Mouse (Mus musculus) layer of hippocampus, adult 9-11 months (tissue): ENCODE measurements around the gene Grb2.
A peak's percentile ranks its signal among the peaks of the same experiment; 100 is the strongest.

ENCODE experiments used
- DNase-seq: peaks from one replicate; pipeline ENCODE4 v3.0.0; 2022

Gene Grb2

GRCm38 (mm10) chr11:115625877-115626276, 82.5 kb downstream of the Grb2 start:
- no peak for DNase-seq

GRCm38 (mm10) chr11:115623487-115624070, 84.8 kb downstream of the Grb2 start:
- DNase-seq, result no peak

GRCm38 (mm10) chr11:115619949-115620348, 88.4 kb downstream of the Grb2 start:
- no peak for DNase-seq

- DNase-seq, result no peak
Observed at GRCm38 (mm10) chr11:115618732-115619516, 89.5 kb downstream of the Grb2 start.

GRCm38 (mm10) chr11:115618001-115618400, 90.4 kb downstream of the Grb2 start:
- no peak for DNase-seq

- no peak for DNase-seq
Observed at GRCm38 (mm10) chr11:115616893-115617292, 91.5 kb downstream of the Grb2 start.

- DNase-seq, result no peak
Observed at GRCm38 (mm10) chr11:115616371-115616770, 92.0 kb downstream of the Grb2 start.

- no peak for DNase-seq
Observed at GRCm38 (mm10) chr11:115615875-115616274, 92.5 kb downstream of the Grb2 start.

GRCm38 (mm10) chr11:115615108-115615825, 93.1 kb downstream of the Grb2 start:
- no peak for DNase-seq

- DNase-seq, result no peak
Observed at GRCm38 (mm10) chr11:115614346-115615107, 93.9 kb downstream of the Grb2 start.

GRCm38 (mm10) chr11:115613138-115613945, 95.1 kb downstream of the Grb2 start:
- no peak for DNase-seq

GRCm38 (mm10) chr11:115612410-115613137, 95.8 kb downstream of the Grb2 start, which contains the start of gene Mif4gd:
Gene Mif4gd (minus strand): TSS chr11:115612969.
- peak; percentile 84 for DNase-seq

GRCm38 (mm10) chr11:115612059-115612409, 96.4 kb downstream of the Grb2 start:
- DNase-seq, result peak; percentile 58

- DNase-seq, result no peak
Observed at GRCm38 (mm10) chr11:115611173-115611572, 97.2 kb downstream of the Grb2 start.

GRCm38 (mm10) chr11:115609576-115609975, 98.8 kb downstream of the Grb2 start:
- DNase-seq, result no peak

- peak; percentile 56 for DNase-seq
Observed at GRCm38 (mm10) chr11:115608421-115609399, 99.7 kb downstream of the Grb2 start.

- no peak for DNase-seq
Observed at GRCm38 (mm10) chr11:115606733-115607132, 101.7 kb downstream of the Grb2 start.

GRCm38 (mm10) chr11:115604304-115604696, 104.1 kb downstream of the Grb2 start:
- DNase-seq, result no peak

GRCm38 (mm10) chr11:115603476-115604303, 104.7 kb downstream of the Grb2 start, which contains the start of the genes Mrps7 and Gga3:
Gene Mrps7 (plus strand): TSS chr11:115603925.
Gene Gga3 (minus strand): TSS chr11:115604051.
- DNase-seq, result peak; percentile 91
